Mouse (Mus musculus): Measurements from ENCODE around the gene Tmem167b. TPM values are rescaled to one million over a fixed set of nuclear protein-coding genes. Genes with fewer than 3 reads are reported as not detected.

Gene Tmem167b
- 32.8 and 39.7 TPM in 2 replicates for polyA plus RNA-seq (2015; fragmentation: Nextera tagmentation; extraction: Ambion mirVana)

DNA sequence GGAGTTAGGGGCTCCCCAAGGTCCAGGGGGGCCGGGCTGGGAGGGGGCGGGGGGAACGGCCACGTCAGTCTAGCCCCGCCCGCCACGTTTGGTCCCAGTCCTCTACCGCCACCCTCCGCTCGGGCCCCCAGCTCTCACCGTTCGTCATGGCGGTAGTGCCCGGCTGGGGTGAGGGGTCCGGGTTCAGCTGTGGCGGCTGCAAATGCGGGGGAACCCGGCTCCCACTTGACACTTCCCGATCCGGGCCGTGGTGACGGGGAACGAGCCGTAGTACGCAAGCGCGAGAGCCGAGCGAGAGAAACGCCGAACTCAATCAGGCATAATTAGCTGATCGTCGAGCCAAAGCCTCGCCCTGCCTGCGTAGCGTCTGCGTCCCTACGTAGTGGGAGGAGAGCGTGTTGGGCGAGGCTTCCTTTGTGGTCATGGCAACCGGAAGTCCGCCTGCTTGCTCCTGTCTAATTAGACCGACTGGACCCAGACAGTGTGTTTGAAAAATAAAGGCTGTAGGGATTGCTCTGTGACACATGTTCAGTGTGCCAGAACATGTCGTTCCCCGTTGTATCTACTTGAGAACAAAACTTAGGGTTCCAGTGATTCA, at the start of gene Tmem167b:
Gene Tmem167b (minus strand): TSS at position 334 of the 598 bp plus-strand sequence.

DNA sequence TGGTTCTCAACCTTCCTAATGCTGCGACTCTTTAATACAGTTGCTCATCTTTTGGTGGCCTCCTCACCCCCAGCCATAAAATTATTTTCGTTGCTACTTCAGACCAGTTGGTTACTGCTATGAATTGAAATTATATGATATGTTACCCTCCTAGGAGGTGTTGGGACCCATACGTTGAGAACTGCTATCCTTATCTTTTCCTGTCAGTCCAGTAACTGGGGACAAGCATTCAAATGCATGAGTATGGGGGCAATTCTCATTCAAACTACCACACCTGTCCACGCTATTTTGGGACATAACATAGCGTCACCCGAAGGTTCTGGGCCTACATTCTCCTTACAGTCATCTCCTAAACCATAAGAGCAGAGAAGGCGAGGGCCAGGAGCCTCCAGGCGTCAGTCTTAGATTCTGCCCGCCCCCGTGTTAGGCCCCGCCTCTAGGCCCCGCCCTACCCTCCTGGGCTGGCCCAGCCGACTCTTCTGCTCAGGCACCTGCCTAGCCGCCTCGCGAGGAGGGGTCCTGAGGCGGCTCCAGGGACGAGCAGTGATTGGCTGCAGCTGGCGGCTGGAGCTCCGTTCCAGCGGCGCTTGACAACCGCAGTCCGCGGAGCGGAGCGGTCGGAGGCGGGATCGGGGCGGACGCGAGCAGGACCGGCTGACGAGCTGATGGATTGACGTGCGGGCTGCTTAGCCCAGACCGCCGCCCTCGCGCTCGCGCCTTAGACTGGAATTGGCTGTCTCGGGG, 28.7 kb upstream of the Tmem167b start, which contains the start of gene Wdr47:
Gene Wdr47 (plus strand): TSS at position 494 of the 744 bp plus-strand sequence.

DNA sequence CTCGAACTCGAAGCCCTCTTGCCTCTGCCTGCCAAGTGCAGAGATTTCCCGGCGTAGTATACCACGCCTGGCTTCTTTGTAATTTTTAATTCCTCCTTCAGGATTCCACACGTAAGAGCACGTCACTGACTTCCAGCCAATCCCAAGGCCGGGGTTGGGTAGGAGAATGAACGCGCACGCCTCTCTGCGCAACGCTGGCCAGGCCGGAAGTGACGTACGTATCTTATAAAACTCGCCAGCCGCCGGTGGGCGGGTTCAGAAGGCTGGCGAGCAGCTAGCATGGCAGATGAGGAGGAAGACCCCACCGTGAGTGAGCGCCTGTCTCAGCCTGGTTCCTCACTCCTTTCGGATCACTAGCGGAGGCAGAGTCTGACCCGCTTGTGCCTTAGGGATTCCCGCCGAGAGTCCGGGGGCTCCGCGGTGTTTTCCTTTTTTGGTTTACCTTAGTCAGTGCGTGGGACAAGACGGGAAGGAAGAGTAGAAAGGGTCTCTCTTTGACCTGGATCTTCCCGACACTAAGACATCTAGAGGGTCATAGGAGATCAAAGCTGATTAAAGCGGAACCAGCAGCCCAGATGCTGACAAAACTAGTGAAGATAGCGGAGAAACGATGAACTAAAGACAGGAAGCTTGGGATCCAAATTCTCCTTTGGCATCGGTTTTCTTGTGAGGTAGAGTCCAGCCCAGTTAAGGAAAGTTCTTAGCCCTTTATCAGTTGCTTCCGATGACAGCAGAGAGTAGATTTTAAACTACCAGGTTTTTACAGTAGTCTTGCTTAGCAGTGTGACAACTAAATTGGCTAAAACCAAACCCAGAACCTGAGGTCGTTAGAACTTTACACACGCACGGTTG, 9.4 kb upstream of the Tmem167b start, which contains the start of gene Taf13:
Gene Taf13 (plus strand): TSS at position 256 of the 852 bp plus-strand sequence.

DNA sequence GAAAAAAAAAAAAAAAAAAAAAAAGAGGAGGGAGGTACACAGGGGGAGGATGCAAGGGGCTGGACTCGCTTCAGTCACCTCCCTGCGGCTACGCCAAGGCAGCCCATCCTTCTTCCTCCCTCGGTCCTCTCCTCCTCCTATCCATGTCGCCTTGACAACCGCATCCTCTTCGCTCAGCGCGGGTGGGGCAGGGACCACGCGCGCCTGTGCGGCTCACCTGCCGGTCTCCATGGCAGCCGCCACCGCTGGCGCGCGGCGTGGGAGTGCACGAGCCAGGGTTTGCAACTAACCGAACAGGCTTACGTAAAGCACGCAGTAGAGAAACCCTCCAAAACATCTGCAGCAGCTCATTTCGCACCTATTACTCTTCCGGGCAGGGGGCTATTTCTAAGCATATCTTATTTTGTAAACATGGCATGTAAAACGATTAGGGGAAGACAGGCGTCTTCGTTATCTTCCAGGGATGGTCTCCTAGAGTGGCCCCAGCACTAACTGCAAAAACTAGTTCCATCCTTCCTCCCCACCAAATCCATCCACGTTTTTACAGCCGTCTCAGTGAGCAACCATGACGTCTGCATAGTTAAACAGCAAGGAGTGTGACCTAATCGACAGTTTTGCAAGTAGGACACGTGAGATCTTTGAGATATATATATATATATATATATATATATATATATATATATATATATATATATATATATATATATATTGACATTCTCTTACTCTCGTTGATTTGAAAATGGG, 25.6 kb downstream of the Tmem167b start, which contains the start of gene 5330417C22Rik:
Gene 5330417C22Rik (minus strand): TSS at position 20 of the 744 bp plus-strand sequence.

DNA sequence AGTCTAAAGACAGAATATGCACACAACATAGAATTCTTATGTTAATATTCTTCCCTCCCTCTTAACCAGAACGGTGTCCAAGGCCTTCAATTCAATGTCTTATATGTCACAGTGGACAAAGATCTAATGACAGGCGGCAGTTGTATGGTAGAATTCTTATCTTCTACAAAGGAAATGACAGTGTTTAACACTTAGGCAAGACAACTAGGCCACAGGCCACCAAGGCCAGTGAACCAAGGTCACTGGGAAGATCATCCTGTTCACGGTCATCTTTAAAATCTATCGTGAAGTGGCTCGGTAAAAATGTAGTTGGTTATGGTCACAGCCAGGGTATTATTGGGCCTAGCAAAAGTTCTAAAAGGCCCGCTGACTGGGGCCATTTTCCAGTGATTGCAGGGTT, 28.3 kb downstream of the Tmem167b start, which contains the start of gene 1700013F07Rik:
Gene 1700013F07Rik (plus strand): TSS at position 200 of the 400 bp plus-strand sequence.

Small RNA genes lying within 50 kb of the gene (microRNA-seq; reads per million reads assigned to microRNA genes)
- gene Gm22860 (ENCODE audit: borderline replicate concordance, insufficient number of aligned reads), result not detected

Other genes with a start within 250 kb of the Tmem167b start
- 0.13 TPM in 1 of 2 replicates, not detected in the other for gene Mybphl, start 197.6 kb downstream of the Tmem167b start, polyA plus RNA-seq (2015; fragmentation: Nextera tagmentation; extraction: Ambion mirVana)
- gene Psrc1, start 178.6 kb downstream of the Tmem167b start, polyA plus RNA-seq (2015; fragmentation: Nextera tagmentation; extraction: Ambion mirVana), result 11.5 and 11.7 TPM in 2 replicates
- gene Celsr2, start 146.9 kb downstream of the Tmem167b start, polyA plus RNA-seq (2015; fragmentation: Nextera tagmentation; extraction: Ambion mirVana), result 3.7 and 4.1 TPM in 2 replicates
- 93.7 and 121 TPM in 2 replicates for gene Sars, start 117.3 kb downstream of the Tmem167b start, polyA plus RNA-seq (2015; fragmentation: Nextera tagmentation; extraction: Ambion mirVana)
- gene 1700013F07Rik, start 28.3 kb downstream of the Tmem167b start, polyA plus RNA-seq (2015; fragmentation: Nextera tagmentation; extraction: Ambion mirVana), result 0.50 and 1.0 TPM in 2 replicates
- 3.1 and 4.8 TPM in 2 replicates for gene 5330417C22Rik, start 25.9 kb downstream of the Tmem167b start, polyA plus RNA-seq (2015; fragmentation: Nextera tagmentation; extraction: Ambion mirVana)
- 48.1 and 49.8 TPM in 2 replicates for gene Taf13, start 9.2 kb upstream of the Tmem167b start, polyA plus RNA-seq (2015; fragmentation: Nextera tagmentation; extraction: Ambion mirVana)
- 6.6 and 8.0 TPM in 2 replicates for gene Wdr47, start 28.8 kb upstream of the Tmem167b start, polyA plus RNA-seq (2015; fragmentation: Nextera tagmentation; extraction: Ambion mirVana)
- gene Clcc1, start 91.4 kb upstream of the Tmem167b start, polyA plus RNA-seq (2015; fragmentation: Nextera tagmentation; extraction: Ambion mirVana), result 66.2 and 72.8 TPM in 2 replicates
- 20.4 and 21.6 TPM in 2 replicates for gene Gpsm2, start 159.8 kb upstream of the Tmem167b start, polyA plus RNA-seq (2015; fragmentation: Nextera tagmentation; extraction: Ambion mirVana)
- 0.08 TPM in 1 of 2 replicates, not detected in the other for gene Aknad1, start 177.2 kb upstream of the Tmem167b start, polyA plus RNA-seq (2015; fragmentation: Nextera tagmentation; extraction: Ambion mirVana)

All from adrenal gland, postnatal 0 days (tissue).